Mouse (Mus musculus): Measurements from ENCODE around the gene Slc25a44. TPM values are rescaled to one million over a fixed set of nuclear protein-coding genes. Genes with fewer than 3 reads are reported as not detected.
"Not testable (repeated sequence)": the region's sequence is repeated elsewhere in the genome, so short reads cannot be mapped to it uniquely, and the experiment has no call there.

Gene Slc25a44
- polyA plus RNA-seq, 1 experiment from 2014 or later = 40.4 TPM

- Histone ChIP-seq H3K36me3 (peaks cover 14% of the 10 kb centered on the region), H3K4me2 (no peak overlapping the region), H3K4me1 (replicated peaks) (no peaks in the 10 kb centered on the region; the same call in 1 of the 2 replicates), H3K9me3 (no peaks in the 10 kb centered on the region), H3K27ac (replicated peaks) (no peak overlapping the region), H3K4me3 (no peak overlapping the region), H3K9ac (no peak overlapping the region), H3K27me3 (no peaks in the 10 kb centered on the region)
- no peak for ATAC-seq (ENCODE audit: low FRiP score, low read depth)
- 94% methylated on average over 8 of the region's 8 CpGs for WGBS
Measured at GRCm38 (mm10) chr3:88448443-88448842, 23.5 kb upstream of the Slc25a44 start.

DNA sequence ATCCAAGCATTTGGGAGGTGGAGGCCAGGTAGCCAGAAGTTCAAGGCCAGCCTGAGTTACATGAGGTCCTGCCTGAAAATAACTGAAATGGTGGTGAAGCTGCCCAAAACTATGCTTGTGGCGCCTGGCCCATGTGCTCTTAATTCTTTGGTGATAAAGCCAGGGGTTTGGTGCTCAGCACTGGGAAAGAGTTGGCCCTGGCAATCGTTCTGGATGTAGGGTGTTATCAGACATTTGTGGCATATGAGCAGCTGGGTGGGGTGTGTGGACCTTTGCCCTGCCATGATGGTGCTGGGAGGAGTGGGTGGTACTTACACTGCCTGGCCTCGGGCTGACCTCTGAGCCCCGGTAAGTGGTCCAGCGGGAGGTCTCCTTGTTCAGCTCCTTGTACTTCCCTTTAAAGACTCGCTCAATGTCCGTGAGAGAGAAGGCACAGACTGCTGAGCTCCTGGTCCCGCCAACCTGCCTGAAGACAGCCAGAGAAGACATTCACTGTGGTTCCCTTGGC lies 22.8 kb upstream of the Slc25a44 start:
- Histone ChIP-seq H3K4me1 (replicated peaks) (no peaks in the 10 kb centered on the region; the same call in 1 of the 2 replicates), H3K9me3 (no peaks in the 10 kb centered on the region), H3K4me2 (no peak overlapping the region), H3K27ac (replicated peaks) (no peak overlapping the region), H3K4me3 (no peak overlapping the region), H3K27me3 (no peaks in the 10 kb centered on the region), H3K36me3 (peaks cover 16% of the 10 kb centered on the region), H3K9ac (no peak overlapping the region)
- 53% methylated on average over 8 of the region's 8 CpGs for WGBS
- no peak for ATAC-seq (ENCODE audit: low FRiP score, low read depth)

DNA sequence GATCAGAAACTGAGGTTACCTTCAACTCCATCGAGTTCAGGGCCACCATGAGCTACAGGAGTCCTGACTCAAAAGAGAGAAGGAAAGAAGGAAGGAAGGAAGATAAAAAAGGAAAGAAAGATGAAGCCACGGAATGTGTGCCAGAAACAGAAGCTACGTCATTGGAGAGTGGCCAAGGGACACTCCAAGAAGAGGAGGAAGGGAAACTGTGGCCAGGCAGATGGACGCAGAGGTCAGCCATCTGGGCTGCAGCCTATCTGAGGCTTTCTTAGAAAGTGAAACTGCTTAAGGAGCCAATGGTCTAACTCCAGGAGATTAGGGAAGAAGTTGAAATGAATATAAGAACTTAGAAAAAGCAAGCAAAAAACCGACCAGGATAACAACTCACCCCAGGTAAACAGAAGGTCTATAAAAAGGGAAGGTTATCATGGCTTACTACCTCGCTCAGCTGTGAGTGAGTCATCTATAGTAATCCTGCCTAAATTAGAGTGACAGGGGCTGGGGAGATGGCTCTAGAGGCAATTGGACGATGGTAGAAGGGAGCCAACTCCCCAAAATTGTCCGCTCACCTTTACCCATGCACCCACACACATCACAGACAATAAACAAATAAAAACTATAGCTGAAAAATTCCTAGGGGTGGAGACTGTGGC lies 21.7 kb upstream of the Slc25a44 start:
- H3K27ac ChIP-seq (replicated peaks) = no peak overlapping the region
- no peaks in the 10 kb centered on the region for H3K27me3 ChIP-seq
- H3K36me3 ChIP-seq = peaks cover 12% of the 10 kb centered on the region
- 76% methylated on average over 8 of the region's 8 CpGs for WGBS
- H3K4me2 ChIP-seq = no peak overlapping the region
- no peaks in the 10 kb centered on the region for H3K9me3 ChIP-seq
- ATAC-seq (ENCODE audit: low FRiP score, low read depth) = no peak
- H3K4me1 ChIP-seq (replicated peaks) = no peaks in the 10 kb centered on the region; the same call in 1 of the 2 replicates
- H3K4me3 ChIP-seq = no peak overlapping the region
- H3K9ac ChIP-seq = no peak overlapping the region

DNA sequence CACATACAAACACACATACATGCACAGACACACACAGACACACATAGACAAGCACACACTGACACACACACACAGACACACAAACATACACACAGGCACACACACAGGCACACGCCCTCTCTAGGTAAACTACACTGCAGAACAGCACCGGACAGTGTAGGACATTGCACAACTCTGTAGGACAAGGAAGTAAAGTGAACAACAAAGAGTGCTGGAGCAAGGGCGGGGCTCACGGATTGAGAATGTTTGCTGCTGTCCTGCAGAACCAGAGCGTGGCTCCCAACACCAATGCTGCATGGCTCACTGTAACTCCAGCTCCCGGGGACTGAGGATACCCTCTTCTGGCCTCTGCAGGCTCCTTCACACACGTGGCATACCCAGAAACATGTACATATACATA lies 17.9 kb upstream of the Slc25a44 start:
- no peak overlapping the region for H3K9ac ChIP-seq
- no peaks in the 10 kb centered on the region for H3K27me3 ChIP-seq
- peaks cover 18% of the 10 kb centered on the region for H3K36me3 ChIP-seq
- H3K27ac ChIP-seq (replicated peaks) = no peak overlapping the region
- 74% methylated on average over 7 of the region's 7 CpGs for WGBS
- H3K4me1 ChIP-seq (replicated peaks) = 0 out of 2 replicates have a peak, but pooled peaks cover 6% of the 10 kb centered on the region
- H3K4me2 ChIP-seq = no peak overlapping the region
- ATAC-seq (ENCODE audit: low FRiP score, low read depth) = no peak
- no peaks in the 10 kb centered on the region for H3K9me3 ChIP-seq
- no peak overlapping the region for H3K4me3 ChIP-seq

- 83% methylated on average over 12 of the region's 12 CpGs for WGBS
- Histone ChIP-seq H3K4me3 (no peak overlapping the region), H3K27ac (replicated peaks) (no peak overlapping the region), H3K9ac (no peak overlapping the region), H3K4me2 (no peak overlapping the region), H3K4me1 (replicated peaks) (0 out of 2 replicates have a peak, but pooled peaks cover 6% of the 10 kb centered on the region), H3K9me3 (no peaks in the 10 kb centered on the region), H3K27me3 (no peaks in the 10 kb centered on the region), H3K36me3 (peaks cover 22% of the 10 kb centered on the region)
- ATAC-seq (ENCODE audit: low FRiP score, low read depth) = no peak
Measured at GRCm38 (mm10) chr3:88442488-88442887, 17.5 kb upstream of the Slc25a44 start.

DNA sequence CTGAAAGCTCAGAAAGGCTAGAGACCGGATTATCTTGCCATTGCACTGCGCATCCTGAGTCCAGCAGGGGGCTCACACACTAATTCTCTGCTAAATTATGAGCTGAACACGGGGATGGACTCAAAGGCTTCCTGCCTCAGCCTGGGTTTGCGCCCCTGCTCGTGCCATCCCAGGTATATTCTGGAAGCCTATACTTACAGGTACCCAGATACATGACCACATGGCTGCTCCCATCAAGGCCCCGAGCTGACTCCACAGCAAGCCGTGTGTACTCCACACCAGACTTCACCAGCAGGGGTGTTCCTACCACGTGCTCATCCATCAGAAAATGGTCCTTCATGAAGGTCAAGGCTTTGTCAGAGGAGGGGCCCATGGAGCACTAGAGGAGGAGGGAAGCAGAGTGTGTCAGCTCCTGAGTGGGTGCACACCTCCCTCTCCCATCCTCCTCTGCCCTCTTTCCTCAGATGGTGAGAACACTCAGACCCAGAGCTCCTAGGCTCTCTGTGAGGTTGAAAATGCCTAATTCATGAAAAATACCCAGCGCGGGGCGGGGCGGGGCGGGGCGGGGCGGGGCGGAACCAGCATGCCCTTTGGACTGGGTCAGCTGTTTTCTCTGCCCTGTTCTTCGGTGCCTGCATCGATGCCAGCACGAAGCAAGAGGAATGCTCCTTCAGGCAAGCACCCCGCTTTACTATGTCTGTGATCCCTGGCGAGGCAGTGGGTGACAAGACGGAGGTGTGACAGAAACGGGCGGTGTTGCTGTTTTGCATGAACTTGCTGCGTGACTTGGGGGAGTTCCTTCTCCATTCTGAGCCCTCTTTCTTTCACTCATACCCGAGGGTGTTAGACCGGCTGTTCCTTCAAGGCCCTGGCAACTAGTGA lies 15.8 kb upstream of the Slc25a44 start:
- 24% methylated on average over 27 of the region's 27 CpGs for WGBS
- no peaks in the 10 kb centered on the region for H3K9me3 ChIP-seq
- 0 out of 2 replicates have a peak, but pooled peaks cover 6% of the 10 kb centered on the region for H3K4me1 ChIP-seq (replicated peaks)
- no peak overlapping the region for H3K4me3 ChIP-seq
- H3K4me2 ChIP-seq = peak overlapping the region; percentile 26
- no peak; the same call in 1 of the 2 replicates for ATAC-seq (ENCODE audit: low FRiP score, low read depth)
- H3K27ac ChIP-seq (replicated peaks) = no peak overlapping the region
- no peak overlapping the region for H3K9ac ChIP-seq
- H3K36me3 ChIP-seq = peaks cover 27% of the 10 kb centered on the region
- H3K27me3 ChIP-seq = no peaks in the 10 kb centered on the region

DNA sequence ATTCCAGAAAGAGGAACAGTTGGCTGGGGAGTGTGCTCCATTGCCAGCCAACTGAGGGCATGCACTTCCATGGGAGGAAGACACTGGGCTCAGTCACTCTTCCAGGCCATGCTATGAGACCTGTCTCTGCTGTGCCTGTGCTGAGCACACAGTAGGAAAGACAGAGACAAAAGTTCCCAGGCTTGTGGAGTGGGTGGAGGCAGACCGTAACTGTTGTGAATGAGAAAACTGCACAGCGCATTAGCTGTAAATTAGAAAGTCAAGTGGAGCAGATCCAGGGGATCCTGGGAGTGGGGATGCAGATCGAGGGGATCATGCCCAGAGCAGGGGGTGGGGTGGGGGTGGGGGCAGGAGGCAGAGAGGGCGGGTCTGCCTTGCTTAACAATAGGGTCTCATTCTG lies 14.6 kb upstream of the Slc25a44 start:
- H3K4me3 ChIP-seq = no peak overlapping the region
- H3K4me1 ChIP-seq (replicated peaks) = 0 out of 2 replicates have a peak, but pooled peaks cover 6% of the 10 kb centered on the region
- H3K27me3 ChIP-seq = no peaks in the 10 kb centered on the region
- no peak for ATAC-seq (ENCODE audit: low FRiP score, low read depth)
- H3K4me2 ChIP-seq = no peak overlapping the region
- no peaks in the 10 kb centered on the region for H3K9me3 ChIP-seq
- no peak overlapping the region for H3K27ac ChIP-seq (replicated peaks)
- H3K36me3 ChIP-seq = peaks cover 27% of the 10 kb centered on the region
- no peak overlapping the region for H3K9ac ChIP-seq
- WGBS = 36% methylated on average over 4 of the region's 4 CpGs

GRCm38 (mm10) chr3:88437454-88437853 lies 12.5 kb upstream of the Slc25a44 start:
- no peak for ATAC-seq (ENCODE audit: low FRiP score, low read depth)
- Histone ChIP-seq H3K4me2 (peak overlapping the region; percentile 41), H3K4me1 (replicated peaks) (0 out of 2 replicates have a peak, but pooled peaks cover 6% of the 10 kb centered on the region), H3K4me3 (no peak overlapping the region), H3K27ac (replicated peaks) (no peak overlapping the region), H3K9ac (no peak overlapping the region), H3K36me3 (peaks cover 21% of the 10 kb centered on the region), H3K27me3 (no peaks in the 10 kb centered on the region), H3K9me3 (no peaks in the 10 kb centered on the region)
- 85% methylated on average over 10 of the region's 10 CpGs for WGBS

DNA sequence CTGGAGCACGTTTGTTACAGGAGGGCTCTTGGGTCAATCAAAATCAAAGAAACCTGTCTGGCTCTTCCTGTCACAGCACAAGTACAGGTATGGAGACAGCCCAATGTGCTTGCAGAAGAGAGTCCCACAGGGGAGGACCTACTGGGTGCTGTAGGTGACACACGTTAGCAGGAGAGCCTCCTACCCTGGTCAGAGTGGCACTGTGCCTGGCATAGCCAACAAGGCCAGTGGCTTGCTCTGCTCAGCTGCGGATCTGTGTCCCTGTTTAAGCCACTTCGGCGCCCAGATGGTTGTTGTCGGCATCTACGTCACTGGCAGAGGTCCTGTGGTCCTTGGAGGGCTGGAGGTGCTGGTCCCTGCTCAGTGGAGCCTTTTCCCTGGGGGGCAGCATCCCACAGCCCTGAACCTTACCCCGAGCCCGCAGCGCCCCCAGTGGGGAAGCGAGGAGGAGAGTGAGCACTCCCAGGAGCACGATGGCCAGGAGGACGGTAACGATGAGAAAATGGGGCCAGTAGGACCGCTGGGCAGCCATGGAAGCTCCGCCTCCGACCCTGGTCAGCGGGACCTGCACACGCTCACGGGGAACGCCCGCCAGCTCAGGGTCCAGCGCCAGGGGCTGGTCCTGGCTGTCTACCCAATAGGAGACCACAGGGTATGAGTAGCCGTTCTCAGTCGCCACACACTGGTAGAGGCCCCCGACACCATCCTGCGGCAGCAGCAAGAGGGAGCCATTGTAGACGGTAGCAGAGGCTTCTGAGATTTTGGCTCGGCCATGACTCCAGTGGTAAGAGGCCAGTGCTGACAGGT lies 11.7 kb upstream of the Slc25a44 start:
- ATAC-seq (ENCODE audit: low FRiP score, low read depth) = peak; percentile 73
- Histone ChIP-seq H3K36me3 (peaks cover 21% of the 10 kb centered on the region), H3K4me3 (peak overlapping the region; percentile 11), H3K4me2 (peak overlapping the region; percentile 41), H3K4me1 (replicated peaks) (0 out of 2 replicates have a peak, but pooled peaks cover 6% of the 10 kb centered on the region), H3K9me3 (no peaks in the 10 kb centered on the region), H3K9ac (no peak overlapping the region), H3K27ac (replicated peaks) (no peak overlapping the region), H3K27me3 (no peaks in the 10 kb centered on the region)
- WGBS = 11% methylated on average over 29 of the region's 29 CpGs

GRCm38 (mm10) chr3:88435515-88435914 lies 10.6 kb upstream of the Slc25a44 start:
- Histone ChIP-seq H3K9ac (no peak overlapping the region), H3K4me2 (no peak overlapping the region), H3K9me3 (no peaks in the 10 kb centered on the region), H3K4me3 (no peak overlapping the region), H3K27ac (replicated peaks) (no peak overlapping the region), H3K27me3 (no peaks in the 10 kb centered on the region), H3K36me3 (peaks cover 21% of the 10 kb centered on the region), H3K4me1 (replicated peaks) (0 out of 2 replicates have a peak, but pooled peaks cover under 1% of the 10 kb centered on the region)
- 62% methylated on average over 10 of the region's 10 CpGs for WGBS
- no peak for ATAC-seq (ENCODE audit: low FRiP score, low read depth)

- H3K4me2 ChIP-seq; H3K9ac ChIP-seq; H3K4me3 ChIP-seq; H3K9me3 ChIP-seq; H3K36me3 ChIP-seq; H3K27me3 ChIP-seq; H3K27ac ChIP-seq (replicated peaks); H3K4me1 ChIP-seq (replicated peaks); ATAC-seq (ENCODE audit: low FRiP score, low read depth): not testable (repeated sequence)
- WGBS = 71% methylated on average over 8 of the region's 8 CpGs
Measured at GRCm38 (mm10) chr3:88428639-88429038, 3.7 kb upstream of the Slc25a44 start.
